Mouse (Mus musculus): Measurements from ENCODE around the gene Ankrd12. TPM values are rescaled to one million over a fixed set of nuclear protein-coding genes. Genes with fewer than 3 reads are reported as not detected.
"Not testable (repeated sequence)": the region's sequence is repeated elsewhere in the genome, so short reads cannot be mapped to it uniquely, and the experiment has no call there.

The Ankrd12 gene
- total RNA-seq, 2 experiments from 2014 or later, result 355 to 356 TPM

DNA sequence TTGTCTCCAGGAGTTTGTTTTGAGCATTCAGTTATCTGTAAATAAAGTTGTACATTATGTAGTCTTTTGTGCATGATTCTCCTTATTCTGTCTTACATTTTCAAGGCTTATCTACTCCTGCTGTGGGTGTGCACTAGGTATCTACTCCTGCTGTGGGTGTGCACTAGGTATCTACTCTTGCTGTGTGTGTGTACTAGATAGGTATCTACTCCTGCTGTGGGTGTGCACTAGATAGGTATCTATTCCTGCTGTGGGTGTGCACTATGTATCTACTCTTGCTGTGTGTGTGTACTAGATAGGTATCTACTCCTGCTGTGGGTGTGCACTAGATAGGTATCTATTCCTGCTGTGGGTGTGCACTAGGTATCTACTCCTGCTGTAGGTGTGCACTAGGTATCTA, 100.2 kb downstream of the Ankrd12 start:
- not testable (repeated sequence) for DNase-seq (ENCODE audit: low spot score in 2 of 2)

DNA sequence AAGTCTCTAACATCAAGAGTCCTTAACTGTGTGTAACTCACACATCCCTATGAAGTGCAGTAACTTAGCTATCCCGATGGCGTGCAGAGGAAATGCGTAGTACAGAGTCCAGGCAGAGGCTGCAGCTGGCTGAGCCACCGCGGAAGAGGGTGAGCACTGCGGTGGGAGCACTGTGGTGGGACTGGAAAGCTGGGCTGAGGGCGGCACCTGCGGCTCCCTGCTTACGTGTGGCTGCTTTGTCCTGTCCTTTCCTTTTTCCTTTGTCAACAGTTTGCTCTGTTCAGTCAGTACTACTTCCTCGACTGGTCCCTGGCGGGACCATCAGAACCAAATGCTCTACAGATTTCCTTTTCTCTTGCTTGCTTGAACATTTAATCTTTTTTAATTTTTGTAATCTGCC, 109.1 kb downstream of the Ankrd12 start:
- no peak for DNase-seq (ENCODE audit: low spot score in 2 of 2)

DNA sequence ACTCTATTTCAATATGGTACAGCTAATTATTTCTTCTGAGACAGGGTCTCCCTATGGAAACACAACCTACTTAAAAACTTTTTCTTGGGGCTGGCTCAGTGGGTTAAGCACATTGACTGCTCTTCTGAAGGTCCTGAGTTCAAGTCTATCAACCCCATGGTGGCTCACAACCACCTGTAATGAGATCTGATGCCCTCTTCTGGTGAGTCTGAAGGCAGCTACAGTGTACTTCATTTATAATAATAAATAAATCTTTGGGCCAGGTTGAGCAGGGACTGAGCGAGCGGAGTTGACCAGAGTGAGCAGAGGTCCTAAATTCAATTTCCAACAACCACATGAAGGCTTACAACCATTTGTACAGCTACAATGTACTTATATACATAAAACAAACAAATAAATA, 114.6 kb downstream of the Ankrd12 start:
- no peak for DNase-seq (ENCODE audit: low spot score in 2 of 2)

DNA sequence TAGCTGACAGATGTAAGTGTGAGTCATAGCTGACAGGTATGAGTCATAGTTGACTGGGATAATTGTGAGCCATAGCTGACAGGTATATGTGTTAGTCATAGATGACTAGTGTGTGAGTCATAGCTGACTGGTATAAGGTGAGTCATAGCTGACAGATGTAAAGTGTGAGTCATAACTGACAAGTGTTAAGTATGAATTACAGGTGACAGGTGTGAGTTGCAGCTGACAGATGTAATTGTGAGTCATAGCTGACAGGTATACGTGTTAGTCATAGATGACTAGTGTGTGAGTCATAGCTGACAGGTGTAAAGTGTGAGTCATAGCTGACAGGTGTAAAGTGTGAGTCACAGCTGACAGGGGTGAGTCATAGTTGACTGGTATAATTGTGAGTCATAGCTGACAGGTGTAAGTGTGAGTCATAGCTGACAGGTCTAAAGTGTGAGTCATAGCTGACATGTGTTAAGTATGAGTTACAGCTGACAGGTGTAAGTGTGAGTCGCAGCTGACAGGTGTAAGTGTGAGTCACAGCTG, 115.2 kb downstream of the Ankrd12 start:
- no peak for DNase-seq (ENCODE audit: low spot score in 2 of 2)

DNA sequence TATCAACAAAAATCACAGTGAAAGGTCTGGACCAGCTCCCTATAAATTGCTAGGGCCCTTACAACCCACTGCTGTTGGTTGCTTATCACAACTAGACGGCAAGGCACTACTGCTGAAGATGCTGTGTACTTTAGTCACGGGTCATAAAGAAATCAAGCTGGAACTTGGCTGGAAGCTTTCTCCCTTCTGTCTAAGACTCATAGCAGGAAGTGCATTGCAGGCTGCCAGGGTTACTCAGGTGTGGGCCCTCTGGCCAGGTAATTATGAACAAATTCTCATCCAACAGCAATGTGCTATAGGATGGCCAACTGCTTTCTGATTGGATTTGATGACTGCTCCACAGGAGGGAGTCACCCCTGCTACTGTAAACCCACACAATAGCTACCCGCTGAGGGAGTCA, 117.9 kb downstream of the Ankrd12 start:
- no peak for DNase-seq (ENCODE audit: low spot score in 2 of 2)

DNA sequence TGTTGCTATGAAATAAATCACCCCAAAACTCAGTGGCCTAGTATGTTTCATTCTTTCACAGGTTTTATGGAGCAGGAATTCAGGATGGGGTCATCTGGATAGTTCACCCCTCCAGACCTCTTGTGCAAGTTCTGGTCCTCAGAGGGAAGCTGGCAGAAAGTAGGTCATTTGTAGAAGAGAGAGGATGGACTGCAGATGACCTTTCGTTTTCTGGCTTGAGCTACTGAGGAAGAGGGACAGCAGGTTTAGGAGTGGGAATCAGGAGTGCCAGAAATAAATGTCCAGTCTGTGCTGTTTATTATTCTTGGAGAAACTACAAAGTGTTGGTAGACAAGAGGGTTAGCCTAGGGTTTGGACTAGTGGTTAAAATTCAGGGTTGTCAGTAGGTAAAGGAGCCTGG, 118.5 kb downstream of the Ankrd12 start:
- DNase-seq (ENCODE audit: low spot score in 2 of 2), result no peak

DNA sequence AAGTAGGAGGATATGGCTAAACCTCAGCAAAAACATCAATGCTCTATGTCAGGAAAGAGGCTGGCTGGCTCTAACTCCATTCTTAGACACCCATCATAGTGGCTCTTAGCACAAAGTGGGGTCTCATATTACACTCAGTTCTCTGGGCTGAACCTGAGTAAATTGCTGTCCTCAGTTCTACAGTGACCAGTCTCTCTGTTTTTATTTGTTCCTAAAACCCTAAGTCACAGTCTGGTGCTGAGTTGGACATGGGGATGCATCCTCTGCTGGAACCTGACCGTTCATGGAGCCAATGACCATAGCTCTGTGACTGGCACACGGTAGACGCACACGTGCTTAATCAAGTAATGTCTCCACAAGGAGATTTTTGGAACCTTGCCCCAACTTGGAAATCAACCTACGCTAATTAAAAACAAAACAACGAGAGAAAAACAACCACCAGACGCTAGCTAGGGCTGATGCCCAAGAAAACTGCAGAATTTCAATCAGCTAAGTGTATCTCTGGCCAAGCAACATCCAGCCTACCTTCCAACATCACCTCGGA, 119.0 kb downstream of the Ankrd12 start:
- DNase-seq (ENCODE audit: low spot score in 2 of 2), result no peak

DNA sequence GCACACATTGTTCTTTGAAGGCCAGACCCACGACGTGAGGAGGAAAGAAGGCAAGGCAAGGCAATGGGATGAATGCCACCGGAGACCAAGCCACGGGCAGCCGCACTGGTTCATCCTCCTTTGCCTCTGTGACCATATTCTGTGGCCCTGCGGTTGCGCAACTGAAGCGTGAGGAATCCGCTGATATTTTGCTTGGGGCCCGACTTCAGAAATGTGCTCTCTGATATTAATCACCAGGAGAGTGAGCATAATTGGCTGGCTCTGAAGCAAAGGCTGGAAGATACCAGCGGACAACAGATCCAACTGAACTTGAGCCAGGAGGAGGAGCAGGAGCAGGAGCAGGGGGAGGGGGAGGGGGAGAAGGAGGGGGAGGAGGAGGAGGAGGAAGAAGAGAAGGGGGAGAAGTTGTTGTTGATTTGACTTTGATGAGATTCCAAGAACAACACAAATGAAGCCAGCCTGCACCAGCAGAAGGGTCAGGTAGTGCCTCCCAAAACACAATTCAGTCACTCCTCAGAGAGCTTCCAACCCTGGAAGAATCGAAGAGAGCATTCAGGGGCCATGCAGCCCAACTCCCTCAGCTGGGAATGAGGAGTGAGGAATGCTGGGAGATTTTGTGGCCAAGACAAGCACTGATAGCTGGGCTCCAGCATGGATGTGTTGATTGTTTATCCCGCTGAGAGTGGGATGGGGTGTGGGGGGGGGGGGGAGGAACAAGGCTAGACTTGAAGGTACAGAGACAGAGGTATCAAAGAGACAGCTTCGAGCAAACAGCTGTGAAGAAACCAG, 119.7 kb downstream of the Ankrd12 start:
- DNase-seq (ENCODE audit: low spot score in 2 of 2), result no peak

DNA sequence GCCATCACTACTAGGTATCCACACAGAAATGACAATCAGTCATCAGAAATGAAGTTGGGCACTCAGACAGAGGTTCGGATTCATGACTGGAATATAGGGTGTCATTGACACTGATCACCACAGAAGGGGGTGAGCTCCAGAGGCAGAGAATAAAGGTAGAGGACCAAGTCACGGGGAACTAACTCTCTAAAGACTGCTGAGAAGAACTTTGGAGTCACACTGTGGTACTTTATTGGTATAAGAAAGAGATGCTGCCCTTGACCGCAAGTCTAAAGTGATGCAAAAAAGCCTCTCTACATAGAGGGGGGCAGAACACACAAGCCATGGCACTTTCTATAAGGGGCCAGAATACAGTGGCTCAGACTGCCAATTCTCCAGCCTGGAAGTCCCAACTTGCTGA, 120.7 kb downstream of the Ankrd12 start:
- no peak for DNase-seq (ENCODE audit: low spot score in 2 of 2)

DNA sequence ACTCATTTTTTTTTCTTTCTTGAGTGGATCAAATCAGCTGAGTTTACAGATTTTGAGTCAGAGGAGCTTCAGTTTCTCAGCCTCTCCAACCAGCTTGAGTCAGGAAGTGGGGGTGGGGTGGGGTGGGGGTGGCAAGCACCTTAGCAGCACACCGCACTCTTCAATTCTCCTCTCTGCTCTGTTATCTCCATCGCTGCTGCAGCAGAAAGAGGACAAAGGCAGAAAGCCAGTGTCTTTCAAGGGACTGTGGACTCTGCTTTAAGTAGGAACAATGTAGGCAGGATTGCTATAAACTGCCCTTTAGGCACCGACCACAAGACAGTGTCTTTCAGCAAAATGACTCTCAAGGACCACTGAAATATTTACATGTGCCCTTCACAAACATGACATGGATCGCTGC, 122.9 kb downstream of the Ankrd12 start:
- no peak for DNase-seq (ENCODE audit: low spot score in 2 of 2)

DNA sequence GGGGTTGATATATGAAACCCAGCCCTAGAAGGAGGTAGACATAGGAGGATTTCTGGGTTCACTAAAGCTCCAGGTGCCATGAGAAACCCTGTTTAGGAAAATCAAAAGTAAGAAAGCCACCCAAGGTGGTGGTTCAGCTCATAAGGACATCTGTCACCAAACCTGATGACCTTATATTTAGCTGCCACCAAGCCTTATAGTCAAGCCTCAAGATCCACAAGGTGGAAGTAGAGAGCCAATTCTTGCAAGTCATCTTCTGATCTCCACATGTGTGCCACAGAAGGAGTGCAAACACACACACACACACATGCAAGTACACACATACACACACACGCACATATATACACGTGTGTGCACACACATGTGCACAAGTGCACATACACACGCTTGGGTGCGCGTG, 124.8 kb downstream of the Ankrd12 start:
- DNase-seq (ENCODE audit: low spot score in 2 of 2), result no peak

DNA sequence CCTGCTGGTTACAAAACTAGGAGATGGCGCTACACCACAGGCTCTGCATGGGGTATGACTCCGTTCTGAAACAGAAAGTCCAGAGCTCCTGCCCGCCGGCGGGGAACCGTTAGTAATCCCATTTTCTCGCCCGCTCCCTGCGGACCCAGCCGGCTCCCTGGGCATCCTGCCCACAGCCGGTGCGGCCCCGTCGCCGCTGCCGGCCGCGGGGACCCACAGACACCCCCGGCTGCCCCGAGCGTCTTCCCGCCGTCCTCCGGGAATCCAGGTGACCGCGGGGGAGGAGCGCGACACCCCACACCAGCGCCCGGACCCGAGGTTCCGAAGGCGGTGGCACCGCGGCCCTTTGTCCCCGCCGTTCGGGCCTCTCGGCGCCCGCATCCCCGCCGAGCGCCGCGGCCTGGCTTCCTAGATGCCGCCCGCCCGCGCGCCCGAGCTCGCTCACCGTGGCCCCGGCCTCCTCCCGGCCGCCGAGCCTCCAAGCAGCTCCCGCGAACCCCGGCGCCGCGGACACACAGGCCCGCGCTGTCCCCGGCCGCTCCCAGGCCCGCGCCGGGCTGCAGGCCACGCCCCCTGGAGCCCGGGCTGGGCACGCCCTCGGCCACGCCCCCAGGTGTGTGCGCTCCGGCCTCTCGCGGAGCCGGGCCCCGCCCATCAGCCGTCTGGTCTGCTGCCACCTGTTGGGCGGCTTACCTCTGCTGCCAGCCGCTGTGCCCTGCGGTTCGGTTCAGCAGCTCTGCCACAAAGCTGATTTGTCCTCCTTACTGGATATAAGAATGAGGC, 126.1 kb downstream of the Ankrd12 start, which contains the start of gene Twsg1:
Twsg1 (minus strand) TSS at position 605 of the 783 bp plus-strand sequence.
- peak; percentile 90 to 94 for DNase-seq (ENCODE audit: low spot score in 2 of 2)

DNA sequence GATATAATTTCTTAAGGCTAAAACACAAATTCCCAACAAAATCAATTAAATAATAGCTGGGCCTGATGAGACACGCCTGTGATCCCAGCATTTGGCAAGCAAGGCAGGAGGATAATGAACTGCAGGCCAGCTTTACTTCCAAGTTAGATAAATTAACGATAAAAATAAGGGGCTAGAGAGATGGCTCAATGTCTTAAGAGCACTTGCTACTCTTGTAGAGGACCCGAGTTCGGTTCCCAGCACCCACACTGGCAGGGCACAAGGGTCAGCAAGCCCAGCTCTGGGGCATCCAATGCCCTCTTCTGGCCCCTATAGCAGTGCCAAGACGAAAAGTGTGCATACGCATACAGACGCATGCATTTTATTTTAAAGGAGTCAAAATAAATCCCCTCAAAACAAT, 126.7 kb downstream of the Ankrd12 start:
- no peak for DNase-seq (ENCODE audit: low spot score in 2 of 2)

DNA sequence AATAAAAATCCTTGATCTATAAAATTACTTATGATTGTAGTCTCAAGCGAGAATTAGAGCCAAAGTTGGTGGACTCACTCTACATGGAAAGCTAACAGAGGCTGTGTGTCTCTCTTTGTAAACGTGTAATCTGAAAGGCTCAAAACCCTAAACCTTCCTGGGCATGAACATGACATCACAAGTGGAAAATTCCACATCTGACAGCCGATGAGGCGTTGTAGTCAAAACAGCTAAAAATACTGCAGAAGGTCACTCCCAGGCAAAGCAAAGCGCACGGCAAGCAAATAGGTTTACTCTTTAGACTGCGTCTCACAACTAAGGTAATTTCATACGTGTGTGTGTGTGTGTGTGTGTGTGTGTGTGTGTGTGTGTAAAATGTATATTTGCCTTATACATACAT, 129.6 kb downstream of the Ankrd12 start:
- no peak for DNase-seq (ENCODE audit: low spot score in 2 of 2)

DNA sequence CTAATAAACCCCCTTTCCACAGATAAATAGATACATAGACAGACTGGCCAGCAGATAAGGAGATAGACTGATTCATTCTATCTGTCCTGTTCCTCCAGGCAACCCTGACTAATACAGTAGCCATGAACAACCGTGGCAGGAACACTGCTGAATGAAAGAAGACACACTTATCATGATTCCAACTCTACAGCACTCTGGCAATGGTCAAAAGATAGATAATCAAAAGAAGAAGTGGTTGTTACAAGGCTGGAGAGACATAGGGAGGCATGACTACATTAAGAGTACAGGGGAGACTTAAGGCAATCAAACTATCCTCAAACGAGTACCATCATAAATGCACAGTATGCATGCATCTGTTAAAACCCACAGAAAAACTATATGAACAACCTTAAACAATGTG, 131.5 kb downstream of the Ankrd12 start:
- no peak for DNase-seq (ENCODE audit: low spot score in 2 of 2)

DNA sequence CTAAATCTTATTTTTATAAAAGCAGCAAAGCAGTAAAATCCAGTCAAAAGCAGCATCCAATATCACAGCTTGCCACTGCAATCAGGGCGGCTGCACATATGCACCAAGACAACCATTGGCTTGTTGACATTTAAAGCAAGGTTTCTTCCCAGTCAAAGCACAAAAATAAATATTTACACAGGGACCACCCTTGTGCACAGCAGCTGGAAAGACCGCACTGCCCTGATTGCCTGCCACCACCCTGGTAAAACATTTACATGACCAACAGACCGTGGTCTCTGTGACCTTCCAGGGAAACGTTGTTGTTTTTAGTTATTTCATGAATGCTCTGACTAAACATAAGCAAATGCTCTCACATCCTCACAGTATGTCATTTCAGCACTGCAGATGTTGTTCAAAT, 134.5 kb downstream of the Ankrd12 start:
- no peak for DNase-seq (ENCODE audit: low spot score in 2 of 2)

DNA sequence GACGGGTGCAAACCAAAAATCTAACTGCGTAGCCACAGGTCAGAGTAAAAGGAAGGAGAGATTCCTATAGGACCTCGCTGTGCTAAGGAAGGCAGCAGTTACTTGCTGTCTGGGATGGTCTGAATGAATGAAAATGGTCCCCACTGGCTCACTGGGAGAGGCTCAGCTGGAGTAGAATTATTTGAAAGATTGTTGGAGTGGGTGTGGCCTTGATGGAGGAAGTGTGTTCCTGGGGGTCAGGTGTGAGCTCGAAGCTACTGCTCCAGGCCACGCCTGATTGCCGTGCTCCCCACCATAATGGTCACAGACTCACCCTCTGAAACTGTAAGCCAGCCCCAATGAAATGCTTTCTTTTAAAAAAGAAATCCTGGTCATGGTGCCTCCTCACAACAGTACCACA, 135.6 kb downstream of the Ankrd12 start:
- no peak for DNase-seq (ENCODE audit: low spot score in 2 of 2)

DNA sequence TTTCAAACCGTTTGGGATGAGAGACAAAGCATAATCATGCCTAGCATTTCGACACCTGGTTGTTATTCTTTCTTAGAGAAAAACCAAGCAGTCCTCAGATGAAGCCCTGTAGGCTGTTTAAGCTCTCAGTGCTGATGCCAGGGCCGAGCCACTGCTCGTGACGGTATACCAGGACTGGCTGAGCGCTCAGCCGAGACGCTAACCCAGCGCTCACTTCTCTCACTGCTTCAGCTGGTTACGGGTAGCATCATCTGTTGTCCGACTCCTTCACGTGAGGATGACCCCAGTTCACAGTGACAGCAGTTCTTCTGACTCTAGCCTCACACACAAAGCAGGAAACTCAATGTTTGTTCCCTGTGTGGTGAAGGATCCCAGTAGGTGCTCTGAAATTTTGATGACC, 136.7 kb downstream of the Ankrd12 start:
- no peak for DNase-seq (ENCODE audit: low spot score in 2 of 2)

DNA sequence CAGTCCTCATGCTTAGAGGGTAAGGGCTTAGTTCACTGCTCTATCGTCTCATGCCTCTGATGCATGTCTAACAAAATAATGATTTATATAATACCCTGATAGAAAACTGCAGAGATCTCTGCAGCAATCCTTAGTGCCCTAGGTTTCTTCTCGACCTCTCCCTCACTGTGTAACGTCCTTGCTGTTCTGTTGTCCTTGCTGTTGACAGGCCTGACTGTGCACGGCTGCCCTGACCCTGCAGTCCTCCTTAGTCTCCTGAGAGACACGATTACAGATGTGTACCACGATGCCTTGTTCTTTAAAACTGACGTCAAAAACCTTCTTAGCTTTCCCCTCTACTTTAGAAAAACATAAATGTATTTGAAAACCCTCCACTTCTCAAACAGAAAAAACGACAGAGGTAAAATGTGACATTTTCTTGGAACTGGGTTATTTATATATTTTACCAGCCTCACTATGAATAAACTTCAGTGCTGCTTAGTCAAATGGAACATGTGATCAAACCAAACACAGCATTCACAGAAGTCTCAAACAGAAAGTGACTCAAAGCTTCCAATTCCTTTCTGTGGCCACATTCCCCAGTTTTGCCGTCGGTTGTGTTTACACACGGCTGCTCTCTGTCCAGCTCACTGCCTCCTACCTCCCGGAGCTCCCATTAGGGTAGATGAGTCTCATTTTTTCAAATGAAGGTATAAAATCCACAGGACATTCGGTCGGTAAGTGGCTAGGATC, 137.3 kb downstream of the Ankrd12 start:
- no peak for DNase-seq (ENCODE audit: low spot score in 2 of 2)

DNA sequence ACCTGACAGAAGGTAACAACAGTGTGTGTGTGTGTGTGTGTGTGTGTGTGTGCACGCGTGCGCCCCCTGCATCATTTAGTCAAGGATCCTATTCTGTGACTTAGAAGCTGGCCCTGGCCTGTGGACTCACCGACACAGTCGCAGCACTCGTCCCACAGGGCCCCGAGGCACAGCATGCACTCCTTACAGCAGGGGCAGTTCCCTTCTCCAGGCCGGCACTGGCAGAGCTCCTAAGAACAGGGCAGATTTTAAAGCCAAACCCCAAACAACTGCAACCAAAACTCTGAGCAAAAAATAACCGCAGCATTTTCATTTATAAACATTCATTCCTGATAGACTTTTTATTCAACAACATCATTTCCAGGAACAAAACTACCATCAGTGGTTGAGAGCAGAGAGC, 139.2 kb downstream of the Ankrd12 start:
- no peak for DNase-seq (ENCODE audit: low spot score in 2 of 2)

DNA sequence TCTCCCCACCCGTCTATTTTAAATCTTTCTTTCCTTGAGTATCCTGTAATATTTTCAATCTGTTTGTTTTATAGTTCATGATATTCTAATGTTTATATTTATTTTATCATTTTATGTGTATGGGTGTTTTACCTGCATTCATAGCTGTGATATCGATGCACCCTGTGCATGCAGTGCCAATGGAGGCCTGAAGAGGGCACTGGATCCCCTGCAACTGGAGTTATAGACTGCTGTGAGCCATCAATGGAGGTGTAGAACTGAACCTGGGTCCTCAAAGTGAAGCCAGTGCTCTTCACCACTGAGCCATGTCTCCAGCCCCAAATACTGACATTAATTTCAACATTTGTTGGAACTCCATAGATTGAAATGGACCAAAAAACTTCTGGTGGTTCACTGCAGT, 143.1 kb downstream of the Ankrd12 start:
- no peak for DNase-seq (ENCODE audit: low spot score in 2 of 2)
